Mouse (Mus musculus) heart, postnatal 14 days (tissue): ENCODE data around the gene Nfxl1. TPM values are rescaled to one million over a fixed set of nuclear protein-coding genes. Genes with fewer than 3 reads are reported as not detected.

Source experiments
- DNase-seq, 2 experiments: peaks; one replicate each; pipeline ENCODE4 v3.0.0; 2021 to 2022
- intact Hi-C: fragments of 180-260 bp; cut with DNase I; formaldehyde crosslinking; loops from one replicate; pipeline ENCODE4 v1.15.1; 2025
- total RNA-seq, 2 experiments: library from RNA; stranded (reverse); gene quantifications; 2 replicates each; pipeline ENCODE4 v1.2.3; 2021

The Nfxl1 gene
- total RNA-seq, 2 experiments from 2014 or later: 6.0 to 6.7 TPM

GRCm38 (mm10) chr5:72503531-72504523 lies 55.7 kb downstream of the Nfxl1 start, which contains the start of gene Corin:
TSS of gene Corin (minus strand) at chr5:72504473.
- intact Hi-C loops: loop anchor here (2.0 to 5.0 kb wide), 3 partner anchors 57 to 153 kb away; no protein-coding TSS in a partner anchor
- peak; percentile 15 to 33 for DNase-seq

- intact Hi-C loops: loop anchor here (5.0 kb wide), 2 partner anchors 55 to 90 kb away; no protein-coding TSS in a partner anchor
- DNase-seq: no peak
Measured at GRCm38 (mm10) chr5:72502778-72503177, 56.7 kb downstream of the Nfxl1 start.

GRCm38 (mm10) chr5:72501763-72502162 lies 57.7 kb downstream of the Nfxl1 start:
- intact Hi-C loops: loop anchor here (5.0 kb wide), 2 partner anchors 54 to 89 kb away; no protein-coding TSS in a partner anchor
- DNase-seq: no peak

- intact Hi-C loops: no loop called here
- DNase-seq: no peak
Measured at GRCm38 (mm10) chr5:72498271-72498670, 61.2 kb downstream of the Nfxl1 start.

GRCm38 (mm10) chr5:72496756-72497155 lies 62.7 kb downstream of the Nfxl1 start:
- no peak for DNase-seq
- intact Hi-C loops: no loop called here

GRCm38 (mm10) chr5:72493906-72494305 lies 65.6 kb downstream of the Nfxl1 start:
- peak in 1 of 2 experiments; percentile 31 for DNase-seq
- intact Hi-C loops: no loop called here

GRCm38 (mm10) chr5:72491232-72491631 lies 68.3 kb downstream of the Nfxl1 start:
- intact Hi-C loops: no loop called here

GRCm38 (mm10) chr5:72480456-72480855 lies 79.0 kb downstream of the Nfxl1 start:
- intact Hi-C loops: no loop called here
- no peak for DNase-seq

More at GRCm38 (mm10) chr5:72491232-72491631, 68.3 kb downstream of the Nfxl1 start:
- no peak for DNase-seq

- DNase-seq: no peak
- intact Hi-C loops: no loop called here
Measured at GRCm38 (mm10) chr5:72472317-72473009, 87.0 kb downstream of the Nfxl1 start.

- intact Hi-C loops: no loop called here
- DNase-seq: no peak
Measured at GRCm38 (mm10) chr5:72471746-72472145, 87.7 kb downstream of the Nfxl1 start.

GRCm38 (mm10) chr5:72464932-72465331 lies 94.6 kb downstream of the Nfxl1 start:
- intact Hi-C loops: no loop called here
- DNase-seq: no peak

Other genes with a start within 250 kb of the Nfxl1 start
- 100 to 1,000 TPM in 1 of 2 experiments, 10 to 100 TPM in 1; 99.7 to 132 TPM for gene Corin, start 55.2 kb downstream of the Nfxl1 start, total RNA-seq
- gene Zar1, start 21.6 kb upstream of the Nfxl1 start, total RNA-seq: not detected
- not detected for gene Gm5868, start 27.9 kb upstream of the Nfxl1 start, total RNA-seq
- under 1 TPM in 1 of 2 experiments, not detected in 1; 0.29 TPM for gene Cnga1, start 84.6 kb upstream of the Nfxl1 start, total RNA-seq
- under 1 TPM in 1 of 2 experiments, not detected in 1; 0.49 TPM for gene Nipal1, start 88.1 kb upstream of the Nfxl1 start, total RNA-seq
- gene Txk, start 193.1 kb upstream of the Nfxl1 start, total RNA-seq: 1 to 10 TPM in 1 of 2 experiments, under 1 TPM in 1; 0.05 to 1.0 TPM